Mouse (Mus musculus): ENCODE results near the gene Pctp. TPM values are rescaled to one million over a fixed set of nuclear protein-coding genes. Genes with fewer than 3 reads are reported as not detected.
A peak's percentile ranks its signal among the peaks of the same experiment; 100 is the strongest.

Gene Pctp
- polyA plus RNA-seq, 1 experiment from 2014 or later, result 67.2 TPM

- WGBS (ENCODE audit: insufficient replicate concordance), result 63% methylated on average over 5 of the region's 5 CpGs
- Histone ChIP-seq H3K4me2 (ENCODE audit: low read depth, low read length) (peak overlapping the region; percentile 51), H3K9ac (replicated peaks) (no peak overlapping the region), H3K9me3 (ENCODE audit: low read length) (no peaks in the 10 kb centered on the region), H3K27me3 (ENCODE audit: insufficient read depth, low read length) (no peaks in the 10 kb centered on the region), H3K4me1 (ENCODE audit: insufficient read depth) (peaks cover 53% of the 10 kb centered on the region), H3K36me3 (replicated peaks; ENCODE audit: insufficient read depth, low read length) (no peaks in the 10 kb centered on the region), H3K4me3 (ENCODE audit: low read depth, low read length) (no peak overlapping the region), H3K27ac (ENCODE audit: low read depth) (peak overlapping the region; percentile 77)
- no peak for TF ChIP-seq CTCF (IDR thresholded peaks at IDR 0.05; ENCODE audit: low read depth)
- no peak for TF ChIP-seq EP300 (IDR thresholded peaks at IDR 0.05; ENCODE audit: low read depth)
- no peak for DNase-seq
- ATAC-seq, result peak; percentile 48; the same call in 1 of the 2 replicates
Observed at GRCm38 (mm10) chr11:89995596-89995995, 7.1 kb downstream of the Pctp start.

GRCm38 (mm10) chr11:89994706-89995105 is 8.0 kb downstream of the Pctp start:
- Histone ChIP-seq H3K4me2 (ENCODE audit: low read depth, low read length) (peak overlapping the region; percentile 51; the same call in 1 of the 2 replicates), H3K9ac (replicated peaks) (no peak overlapping the region), H3K27me3 (ENCODE audit: insufficient read depth, low read length) (no peaks in the 10 kb centered on the region), H3K36me3 (replicated peaks; ENCODE audit: insufficient read depth, low read length) (no peaks in the 10 kb centered on the region), H3K9me3 (ENCODE audit: low read length) (no peaks in the 10 kb centered on the region), H3K27ac (ENCODE audit: low read depth) (peak overlapping the region; percentile 77), H3K4me1 (ENCODE audit: insufficient read depth) (peaks cover 51% of the 10 kb centered on the region), H3K4me3 (ENCODE audit: low read depth, low read length) (no peak overlapping the region)
- DNase-seq (no peak), ATAC-seq (no peak)
- TF ChIP-seq CTCF (IDR thresholded peaks at IDR 0.05; ENCODE audit: low read depth) (no peak), EP300 (IDR thresholded peaks at IDR 0.05; ENCODE audit: low read depth) (no peak)
- WGBS (ENCODE audit: insufficient replicate concordance), result 78% methylated on average over 2 of the region's 2 CpGs

GRCm38 (mm10) chr11:89991661-89992060 is 11.0 kb downstream of the Pctp start:
- Histone ChIP-seq H3K9ac (replicated peaks) (no peak overlapping the region), H3K4me3 (ENCODE audit: low read depth, low read length) (no peak overlapping the region), H3K9me3 (ENCODE audit: low read length) (no peaks in the 10 kb centered on the region), H3K4me2 (ENCODE audit: low read depth, low read length) (no peak overlapping the region), H3K36me3 (replicated peaks; ENCODE audit: insufficient read depth, low read length) (0 out of 2 replicates have a peak, but pooled peaks cover 5% of the 10 kb centered on the region), H3K27me3 (ENCODE audit: insufficient read depth, low read length) (no peaks in the 10 kb centered on the region), H3K4me1 (ENCODE audit: insufficient read depth) (peaks cover 33% of the 10 kb centered on the region), H3K27ac (ENCODE audit: low read depth) (peak overlapping the region; percentile 61)
- DNase-seq, result no peak
- ATAC-seq, result peak; percentile 73
- TF ChIP-seq EP300 (IDR thresholded peaks at IDR 0.05; ENCODE audit: low read depth) (no peak), CTCF (IDR thresholded peaks at IDR 0.05; ENCODE audit: low read depth) (no peak)

GRCm38 (mm10) chr11:89988936-89989589 is 13.6 kb downstream of the Pctp start:
- ATAC-seq, result peak; percentile 45
- H3K9ac ChIP-seq (replicated peaks), result no peak overlapping the region
- 20% methylated on average over 8 of the region's 8 CpGs for WGBS (ENCODE audit: insufficient replicate concordance)

DNA sequence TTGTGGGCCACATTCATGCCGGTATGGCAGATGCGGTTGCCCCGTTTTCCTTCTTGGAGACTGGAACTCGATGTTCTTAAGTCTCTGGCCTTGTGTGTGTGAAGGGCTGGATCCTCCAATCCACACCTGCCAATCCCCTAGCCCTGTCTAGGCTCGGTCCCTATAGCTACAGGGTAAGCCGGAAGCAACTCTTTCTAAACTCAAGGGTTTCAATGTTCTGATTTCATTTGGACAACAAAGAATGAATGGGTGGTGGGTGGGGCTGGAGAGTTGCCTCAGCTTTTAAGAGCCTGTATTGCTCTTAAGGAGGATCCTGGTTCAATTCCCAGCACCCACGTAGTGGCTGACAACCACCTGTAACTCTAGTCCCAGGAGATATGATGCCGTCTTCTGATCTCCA is 16.2 kb downstream of the Pctp start:
- Histone ChIP-seq H3K27me3 (ENCODE audit: insufficient read depth, low read length) (no peaks in the 10 kb centered on the region), H3K4me3 (ENCODE audit: low read depth, low read length) (no peak overlapping the region), H3K4me1 (ENCODE audit: insufficient read depth) (peaks cover 16% of the 10 kb centered on the region), H3K36me3 (replicated peaks; ENCODE audit: insufficient read depth, low read length) (peaks cover 5% of the 10 kb centered on the region; the same call in 1 of the 2 replicates), H3K9ac (replicated peaks) (no peak overlapping the region), H3K27ac (ENCODE audit: low read depth) (no peak overlapping the region), H3K9me3 (ENCODE audit: low read length) (no peaks in the 10 kb centered on the region), H3K4me2 (ENCODE audit: low read depth, low read length) (no peak overlapping the region)
- ATAC-seq, result no peak
- TF ChIP-seq EP300 (IDR thresholded peaks at IDR 0.05; ENCODE audit: low read depth) (no peak), CTCF (IDR thresholded peaks at IDR 0.05; ENCODE audit: low read depth) (no peak)
- DNase-seq, result no peak
- 89% methylated on average over 8 of the region's 8 CpGs for WGBS (ENCODE audit: insufficient replicate concordance)

More at GRCm38 (mm10) chr11:89988936-89989589, 13.6 kb downstream of the Pctp start:
- no peaks in the 10 kb centered on the region for H3K27me3 ChIP-seq (ENCODE audit: insufficient read depth, low read length)
- peak; percentile 79 for DNase-seq
- no peaks in the 10 kb centered on the region for H3K9me3 ChIP-seq (ENCODE audit: low read length)
- TF ChIP-seq EP300 (IDR thresholded peaks at IDR 0.05; ENCODE audit: low read depth) (no peak), CTCF (IDR thresholded peaks at IDR 0.05; ENCODE audit: low read depth) (peak; percentile 90)
- H3K4me3 ChIP-seq (ENCODE audit: low read depth, low read length), result no peak overlapping the region
- no peak overlapping the region for H3K27ac ChIP-seq (ENCODE audit: low read depth)
- no peak overlapping the region for H3K4me2 ChIP-seq (ENCODE audit: low read depth, low read length)
- peaks cover 5% of the 10 kb centered on the region; the same call in 1 of the 2 replicates for H3K36me3 ChIP-seq (replicated peaks; ENCODE audit: insufficient read depth, low read length)
- peaks cover 28% of the 10 kb centered on the region for H3K4me1 ChIP-seq (ENCODE audit: insufficient read depth)

DNA sequence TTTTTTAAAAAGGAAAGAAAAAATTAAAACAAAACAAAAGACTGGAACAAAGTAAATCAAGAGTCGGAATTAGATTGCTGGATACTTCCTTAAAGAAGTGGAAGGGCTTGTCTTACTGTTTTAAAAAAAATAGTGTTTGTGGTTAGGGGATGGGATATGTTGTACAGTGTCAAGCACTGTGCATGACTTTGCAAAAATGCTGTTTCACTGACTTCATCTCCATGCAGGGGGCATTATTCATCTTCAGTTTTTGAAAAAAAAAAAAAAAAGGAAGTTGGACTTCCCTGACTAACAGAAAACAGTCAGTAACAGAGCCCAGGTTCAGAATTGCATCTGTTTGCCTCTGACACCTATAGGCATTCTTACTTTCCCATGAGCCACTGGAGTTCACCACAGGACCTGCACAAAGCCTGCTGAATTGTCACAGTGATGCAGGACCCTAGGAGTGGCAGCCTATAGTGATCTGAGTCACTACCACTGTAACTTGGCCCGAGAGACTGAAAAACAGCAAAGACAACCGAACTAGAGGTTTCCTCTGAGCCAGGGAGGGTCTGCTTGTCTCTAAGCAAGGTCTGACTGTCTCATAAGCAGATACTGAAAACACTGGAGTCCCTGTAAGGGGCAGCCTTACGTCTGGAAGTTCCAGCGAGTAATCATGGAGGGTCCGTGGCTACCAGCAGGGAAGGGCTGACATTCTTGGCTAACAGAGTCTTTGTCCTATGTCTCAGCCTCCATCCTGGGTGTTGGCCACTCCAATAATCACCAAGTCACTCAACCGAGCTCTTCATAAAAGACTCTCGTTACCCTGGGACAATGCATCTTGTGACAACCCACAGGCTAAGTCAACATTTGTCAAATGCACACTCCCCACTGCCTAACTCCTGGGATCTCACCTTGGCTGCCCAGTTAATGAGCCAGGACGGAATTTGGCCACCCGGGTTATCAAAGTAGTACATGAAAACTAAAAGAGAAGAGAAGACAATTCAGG is 17.2 kb downstream of the Pctp start:
- Histone ChIP-seq H3K27me3 (ENCODE audit: insufficient read depth, low read length) (no peaks in the 10 kb centered on the region), H3K4me2 (ENCODE audit: low read depth, low read length) (no peak overlapping the region), H3K27ac (ENCODE audit: low read depth) (0 out of 2 replicates have a peak overlapping the region, but pooled peaks have one; percentile 16), H3K9ac (replicated peaks) (no peak overlapping the region), H3K36me3 (replicated peaks; ENCODE audit: insufficient read depth, low read length) (peaks cover 5% of the 10 kb centered on the region; the same call in 1 of the 2 replicates), H3K4me1 (ENCODE audit: insufficient read depth) (peaks cover 7% of the 10 kb centered on the region), H3K4me3 (ENCODE audit: low read depth, low read length) (no peak overlapping the region), H3K9me3 (ENCODE audit: low read length) (no peaks in the 10 kb centered on the region)
- DNase-seq (no peak), ATAC-seq (peak; percentile 43)
- TF ChIP-seq CTCF (IDR thresholded peaks at IDR 0.05; ENCODE audit: low read depth) (no peak), EP300 (IDR thresholded peaks at IDR 0.05; ENCODE audit: low read depth) (no peak)
- WGBS (ENCODE audit: insufficient replicate concordance), result 62% methylated on average over 10 of the region's 10 CpGs
